Mouse (Mus musculus) ovary, postnatal 10 days (tissue): ENCODE results near the gene Mks1.

Source experiments
- DNase-seq: peaks from one replicate; pipeline ENCODE4 v3.0.0; 2022; ENCODE audit warnings: low spot score

The Mks1 gene

DNA sequence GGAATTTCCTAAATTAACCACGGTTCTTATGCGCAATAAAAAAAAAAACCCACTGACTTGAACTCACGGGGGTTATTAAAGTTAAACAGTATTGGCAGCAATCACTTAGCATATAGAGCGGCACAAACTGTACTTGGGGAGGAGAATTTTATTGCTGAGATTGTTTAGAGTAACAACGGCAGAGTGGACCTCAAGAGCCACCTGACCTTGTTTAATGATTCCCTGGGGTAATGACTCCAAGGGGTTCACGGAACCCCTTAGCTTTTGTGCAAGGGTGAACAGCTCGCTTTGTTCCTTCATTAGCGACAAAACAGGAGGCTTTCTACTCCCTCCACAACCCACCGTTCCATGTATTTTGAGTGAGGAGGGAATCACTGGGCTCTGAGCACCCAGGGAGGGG is 26.8 kb downstream of the Mks1 start:
- DNase-seq = no peak

DNA sequence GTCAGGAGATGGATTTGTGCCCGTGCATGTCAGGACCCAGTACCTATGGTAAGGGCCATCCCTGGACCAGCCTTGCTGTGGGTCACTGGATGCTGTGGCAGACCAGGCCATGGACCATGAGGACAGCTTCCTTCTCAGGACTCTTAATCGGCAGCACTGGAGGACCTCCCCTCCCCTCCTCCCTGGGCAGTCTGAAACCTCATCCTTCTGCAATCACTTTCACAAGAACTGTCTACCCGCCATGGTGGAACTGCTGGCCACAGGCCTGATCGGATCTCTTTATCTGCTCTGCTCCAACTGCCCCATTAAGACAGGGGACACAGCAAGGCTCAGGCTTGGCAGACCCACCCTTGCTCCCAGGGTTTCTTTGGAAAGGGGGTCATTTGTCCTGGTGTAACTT is 28.7 kb downstream of the Mks1 start:
- DNase-seq = no peak

DNA sequence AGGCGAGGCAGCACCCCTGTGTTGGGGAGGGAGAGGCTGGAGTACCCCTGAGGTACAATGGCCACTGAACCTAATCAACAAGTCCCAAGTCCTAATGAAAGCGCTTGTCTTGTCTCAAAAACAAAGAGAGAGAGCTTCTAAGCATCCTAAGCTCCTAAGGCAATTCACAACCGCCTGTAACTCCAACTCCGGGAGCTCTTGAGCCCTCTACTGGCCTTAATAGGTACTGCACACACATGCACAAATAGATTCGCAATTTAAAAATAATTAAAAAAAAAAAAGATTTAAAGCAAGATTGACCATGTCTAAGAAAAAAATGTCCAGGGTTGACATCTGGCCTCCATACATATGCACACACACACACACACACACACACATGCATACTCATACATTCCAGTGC is 30.5 kb downstream of the Mks1 start:
- no peak for DNase-seq

DNA sequence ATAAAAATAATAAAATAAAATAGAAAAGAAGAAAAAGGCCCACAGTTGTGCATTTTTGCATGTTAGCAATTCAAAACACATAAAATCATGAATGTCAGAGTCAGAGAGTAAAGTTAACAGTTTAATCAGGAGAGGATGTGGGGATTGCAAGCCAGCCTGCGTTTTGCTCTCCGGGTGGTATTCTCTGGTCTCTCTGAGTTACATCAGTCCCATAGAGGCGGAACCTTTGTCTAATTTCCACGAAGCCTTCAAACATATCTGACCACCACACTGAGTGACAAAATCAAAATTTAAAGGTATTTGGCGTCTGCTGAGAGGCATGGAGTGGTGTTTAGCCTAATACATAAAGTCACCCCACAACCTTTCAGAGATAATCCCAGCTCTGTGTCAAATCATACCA is 31.8 kb downstream of the Mks1 start:
- DNase-seq = no peak

DNA sequence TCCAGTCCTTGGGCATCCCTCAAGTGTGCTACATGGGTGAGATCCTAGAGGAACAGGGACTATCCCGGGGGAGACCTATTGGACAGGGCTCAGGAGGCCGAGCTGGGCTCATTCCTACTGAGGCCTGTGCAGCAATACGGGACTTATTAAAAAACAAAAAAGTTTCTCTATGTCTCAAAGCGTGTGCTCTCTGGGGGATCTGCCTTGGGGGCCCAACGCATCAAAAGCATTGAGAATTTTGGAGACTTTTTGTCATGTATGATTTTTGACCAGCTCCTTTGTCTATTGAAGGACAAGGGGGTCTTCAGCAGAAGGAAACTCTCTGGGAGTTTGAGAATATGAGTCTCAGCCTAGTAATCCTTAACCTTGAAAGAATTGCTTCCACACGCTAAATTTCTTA is 39.2 kb downstream of the Mks1 start, which contains the start of gene Olfr462:
Gene Olfr462 (minus strand): TSS at position 101 of the 400 bp plus-strand sequence.
- no peak for DNase-seq

DNA sequence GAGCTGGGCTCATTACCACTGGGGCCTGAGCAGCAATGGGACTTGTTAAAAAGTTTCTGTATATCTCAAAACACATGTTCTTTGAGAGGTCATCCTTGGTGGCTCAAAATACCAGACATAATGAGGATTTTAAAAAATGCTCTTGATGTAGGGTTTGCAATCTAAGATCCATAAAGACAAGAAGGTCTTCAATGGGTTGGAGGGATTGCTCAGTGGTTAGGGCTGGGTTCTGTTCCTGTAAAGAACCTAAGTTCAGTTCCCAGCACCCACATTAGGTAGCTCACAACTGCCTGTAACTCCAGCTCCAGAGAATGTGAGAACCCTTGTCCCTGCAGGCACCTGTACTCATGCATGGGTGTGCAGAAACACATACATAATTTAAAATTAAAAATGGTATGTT is 44.3 kb downstream of the Mks1 start, which contains the start of gene Olfr463:
Gene Olfr463 (minus strand): TSS at position 101 of the 400 bp plus-strand sequence.
- no peak for DNase-seq

DNA sequence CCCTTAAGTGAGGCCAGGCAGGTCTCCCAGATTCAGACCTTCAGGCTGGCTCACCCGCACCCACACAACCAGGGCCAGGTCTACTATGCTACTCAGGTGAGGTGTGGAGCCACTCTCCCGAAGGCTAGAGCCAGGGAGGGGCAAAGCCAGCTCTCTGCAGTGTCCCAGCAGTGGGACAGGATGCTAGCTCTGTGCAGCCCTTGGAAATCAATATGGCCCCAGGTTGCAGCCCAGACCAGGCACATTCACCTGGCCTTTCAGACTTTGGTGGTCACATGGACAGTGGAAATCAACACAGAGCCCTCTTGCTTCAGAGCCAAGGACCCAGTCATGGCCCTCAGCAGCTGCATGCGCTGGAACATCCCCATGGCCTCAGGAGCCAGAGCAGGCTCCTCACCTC is 51.3 kb downstream of the Mks1 start:
- DNase-seq = no peak
